ENCODE assay signal across 22 mouse cellular contexts in the genomic region with DNA sequence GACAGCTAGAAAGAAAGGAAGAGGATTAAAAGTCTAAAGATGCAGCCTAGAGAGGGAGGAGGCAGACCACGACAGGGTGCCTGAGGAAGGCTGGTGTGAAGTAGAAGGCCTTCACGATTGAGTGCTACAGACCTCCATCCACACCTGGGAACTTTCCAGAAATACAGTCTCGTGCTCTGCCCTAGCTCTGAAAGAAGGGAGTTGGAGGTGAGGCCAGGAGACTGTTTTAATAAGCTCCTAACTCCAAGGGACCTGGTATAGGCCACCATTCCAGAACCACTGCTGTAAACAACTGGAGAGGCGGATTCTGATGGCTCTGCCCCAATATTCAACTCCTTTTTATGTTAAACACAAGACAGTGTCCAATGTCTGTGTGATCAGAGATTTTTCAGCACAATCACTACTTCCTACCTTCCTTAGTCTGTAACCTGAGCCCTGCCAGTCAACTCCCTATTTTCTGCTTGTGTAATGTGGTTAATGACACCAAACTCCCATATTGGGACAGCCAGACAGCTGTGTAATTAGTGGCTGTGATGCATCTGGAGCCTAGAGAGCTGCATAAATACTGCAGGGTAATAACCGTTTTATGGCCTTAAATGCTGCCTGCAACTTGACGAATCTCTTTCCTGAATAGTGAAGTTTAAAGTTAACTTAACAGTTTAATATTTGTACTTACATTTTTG.
A peak's percentile ranks its signal among the peaks of the same experiment; 100 is the strongest.
DNase-seq lines count a peak whose midpoint lies in the region; ATAC-seq lines count a peak whose summit lies in the region.
"Had no signal": no experiment of that assay in that cellular context is flagged by ENCODE, and none has a peak within 500 bp of the region (broad histone marks: within the 10 kb centered on the region; RNA-seq: fewer than 3 reads in every experiment).

No protein-coding gene starts in this region.

- peak; percentile 85 for ATAC-seq in kidney, embryonic 15.5 days (replicated peaks; ENCODE audit: low FRiP score)
- peak; percentile 37; the same call in 1 of the 2 replicates for ATAC-seq in intestine, embryonic 15.5 days
- no peak for ATAC-seq in stomach, embryonic 14.5 days (ENCODE audit: insufficient number of reproducible peaks, insufficient read depth, low FRiP score, low read depth)
- ATAC-seq: inflammation-experienced regulatory T-cells, adult 6 months had no signal

- H3K4me2 ChIP-seq in kidney, embryonic 15.5 days, result no peak overlapping the region
- no peak overlapping the region for H3K4me2 ChIP-seq in intestine, embryonic 15.5 days (replicated peaks)
- no peak overlapping the region for H3K4me2 ChIP-seq in stomach, embryonic 14.5 days (replicated peaks; ENCODE audit: low read depth, low read length)
- H3K4me2 ChIP-seq: forebrain, embryonic 12.5 days; heart, embryonic 12.5 days; hindbrain, embryonic 13.5 days; lung, embryonic 15.5 days; midbrain, embryonic 11.5 days had no signal

- no peak for DNase-seq in kidney, adult 8-10 months
- no peak for DNase-seq in embryonic facial prominence, embryonic 10.5 days (ENCODE audit: low spot score)
- no peak for DNase-seq in B cell, adult 2 months
- no peak for DNase-seq in adrenal gland, adult (ENCODE audit: inconsistent age in 2 of 2, low spot score in 1 of 2)
- DNase-seq in hindbrain, embryonic 10.5 days (ENCODE audit: low spot score), result no peak
- DNase-seq: adrenal gland, postnatal 10 days; cerebellum, postnatal 14 days; heart, postnatal 14 days; lung, postnatal 4 days; right cerebral cortex, postnatal 14 days; spleen, adult 18-20 months; thymus, postnatal 14 days had no signal

- peaks cover 50% of the 10 kb centered on the region for H3K4me1 ChIP-seq in kidney, embryonic 15.5 days
- peaks cover 31% of the 10 kb centered on the region for H3K4me1 ChIP-seq in embryonic facial prominence, embryonic 10.5 days
- H3K4me1 ChIP-seq in intestine, embryonic 15.5 days (replicated peaks), result peaks cover 6% of the 10 kb centered on the region
- H3K4me1 ChIP-seq in stomach, embryonic 14.5 days (ENCODE audit: control insufficient read depth, insufficient read depth, low read length), result peaks cover 8% of the 10 kb centered on the region; the same call in 1 of the 2 replicates
- H3K4me1 ChIP-seq in hindbrain, embryonic 10.5 days (replicated peaks), result peaks cover 21% of the 10 kb centered on the region

- H3K27ac ChIP-seq in kidney, embryonic 15.5 days, result peak overlapping the region; percentile 78
- peak overlapping the region; percentile 2; the same call in 1 of the 2 replicates for H3K27ac ChIP-seq in embryonic facial prominence, embryonic 10.5 days (replicated peaks)
- peak overlapping the region; percentile 32; the same call in 1 of the 2 replicates for H3K27ac ChIP-seq in intestine, embryonic 15.5 days
- peak overlapping the region; percentile 78; the same call in 1 of the 2 replicates for H3K27ac ChIP-seq in stomach, embryonic 14.5 days (ENCODE audit: low read length)
- no peak overlapping the region for H3K27ac ChIP-seq in hindbrain, embryonic 10.5 days
- H3K27ac ChIP-seq: forebrain, embryonic 12.5 days; hindbrain, embryonic 13.5 days; liver, embryonic 14.5 days; lung, embryonic 15.5 days had no signal

- no peaks in the 10 kb centered on the region for H3K9me3 ChIP-seq in kidney, embryonic 15.5 days (replicated peaks)
- H3K9me3 ChIP-seq in embryonic facial prominence, embryonic 10.5 days, result no peaks in the 10 kb centered on the region
- H3K9me3 ChIP-seq in intestine, embryonic 15.5 days, result no peaks in the 10 kb centered on the region
- no peaks in the 10 kb centered on the region for H3K9me3 ChIP-seq in stomach, embryonic 14.5 days (ENCODE audit: control insufficient read depth, low read depth, low read length)
- H3K9me3 ChIP-seq in hindbrain, embryonic 10.5 days, result no peaks in the 10 kb centered on the region
- H3K9me3 ChIP-seq: forebrain, embryonic 12.5 days; heart, embryonic 12.5 days; hindbrain, embryonic 13.5 days; lung, embryonic 15.5 days had no signal

- no peaks in the 10 kb centered on the region for H3K36me3 ChIP-seq in kidney, embryonic 15.5 days
- H3K36me3 ChIP-seq in embryonic facial prominence, embryonic 10.5 days (replicated peaks), result no peaks in the 10 kb centered on the region
- H3K36me3 ChIP-seq in intestine, embryonic 15.5 days, result no peaks in the 10 kb centered on the region
- no peaks in the 10 kb centered on the region for H3K36me3 ChIP-seq in stomach, embryonic 14.5 days (ENCODE audit: control insufficient read depth, insufficient read depth, low read length)
- H3K36me3 ChIP-seq in hindbrain, embryonic 10.5 days, result no peaks in the 10 kb centered on the region
- H3K36me3 ChIP-seq: forebrain, embryonic 12.5 days; heart, embryonic 12.5 days; hindbrain, embryonic 13.5 days; lung, embryonic 15.5 days had no signal

- H3K9ac ChIP-seq in kidney, embryonic 15.5 days, result no peak overlapping the region
- H3K9ac ChIP-seq in intestine, embryonic 15.5 days, result no peak overlapping the region
- no peak overlapping the region for H3K9ac ChIP-seq in stomach, embryonic 14.5 days (replicated peaks; ENCODE audit: low read depth, low read length)
- H3K9ac ChIP-seq: forebrain, embryonic 12.5 days; heart, embryonic 12.5 days; hindbrain, embryonic 13.5 days; liver, embryonic 14.5 days; lung, embryonic 15.5 days had no signal

- no peak overlapping the region for H3K4me3 ChIP-seq in kidney, embryonic 15.5 days (replicated peaks)
- H3K4me3 ChIP-seq in embryonic facial prominence, embryonic 10.5 days, result no peak overlapping the region
- H3K4me3 ChIP-seq in intestine, embryonic 15.5 days (replicated peaks), result no peak overlapping the region
- no peak overlapping the region for H3K4me3 ChIP-seq in stomach, embryonic 14.5 days (ENCODE audit: low read depth, low read length)
- H3K4me3 ChIP-seq in hindbrain, embryonic 10.5 days, result no peak overlapping the region
- H3K4me3 ChIP-seq: forebrain, embryonic 12.5 days; heart, embryonic 12.5 days; hindbrain, embryonic 13.5 days; lung, embryonic 15.5 days had no signal

- 31% methylated on average over 6 of the region's 6 CpGs for WGBS in kidney, embryonic 15.5 days
- WGBS in embryonic facial prominence, embryonic 10.5 days, result 67% methylated on average over 6 of the region's 6 CpGs
- WGBS in intestine, embryonic 15.5 days, result 53% methylated on average over 6 of the region's 6 CpGs
- WGBS in stomach, embryonic 14.5 days, result 66% methylated on average over 6 of the region's 6 CpGs
- WGBS in hindbrain, embryonic 10.5 days, result 76% methylated on average over 6 of the region's 6 CpGs

- no peaks in the 10 kb centered on the region for H3K27me3 ChIP-seq in kidney, embryonic 15.5 days
- H3K27me3 ChIP-seq in embryonic facial prominence, embryonic 10.5 days (replicated peaks; ENCODE audit: low read depth, poor library complexity, severe bottlenecking), result no peaks in the 10 kb centered on the region
- no peaks in the 10 kb centered on the region for H3K27me3 ChIP-seq in intestine, embryonic 15.5 days (replicated peaks)
- H3K27me3 ChIP-seq in stomach, embryonic 14.5 days (ENCODE audit: control insufficient read depth, insufficient read depth, low read length), result no peaks in the 10 kb centered on the region
- no peaks in the 10 kb centered on the region for H3K27me3 ChIP-seq in hindbrain, embryonic 10.5 days (ENCODE audit: insufficient read depth, poor library complexity, severe bottlenecking)
- H3K27me3 ChIP-seq: forebrain, embryonic 12.5 days; heart, embryonic 12.5 days; hindbrain, embryonic 13.5 days; lung, embryonic 15.5 days had no signal
